Mouse (Mus musculus) left cerebral cortex, adult 2 months (tissue): ENCODE data around the gene Zfp13. TPM values are rescaled to one million over a fixed set of nuclear protein-coding genes. Genes with fewer than 3 reads are reported as not detected.
A peak's percentile ranks its signal among the peaks of the same experiment; 100 is the strongest.
"Not testable (repeated sequence)": the region's sequence is repeated elsewhere in the genome, so short reads cannot be mapped to it uniquely, and the experiment has no call there.

Source experiments
- DNase-seq, 2 experiments: peaks; one replicate each; pipeline ENCODE4 v3.0.0; 2021 to 2022; ENCODE audit warnings: low spot score in 2 of 2, mixed read lengths in 1 of 2; ENCODE audit errors: extremely low spot score in 1 of 2
- H3K27ac ChIP-seq: fragments of 200-600 bp; 2 replicates; pipeline ENCODE4 v1.8.1; 2022
- H3K4me3 ChIP-seq: fragments of 200-600 bp; 2 replicates; pipeline ENCODE4 v1.8.1; 2022
- CTCF ChIP-seq: fragments of 200-600 bp; IDR thresholded peaks from 2 replicates; pipeline ENCODE4 v1.8.1; 2022; ENCODE audit warnings: antibody characterized with exemption, mild to moderate bottlenecking, moderate library complexity
- intact Hi-C: fragments of 180-260 bp; cut with DNase I; formaldehyde crosslinking; loops from one replicate; pipeline ENCODE4 v1.15.1; 2025
- total RNA-seq, 2 experiments: library from RNA; stranded (reverse); gene quantifications; 2 replicates each; pipeline ENCODE4 v1.2.3; 2021

Zfp13 gene
- total RNA-seq, 2 experiments from 2014 or later: 24.7 to 32.0 TPM

DNA sequence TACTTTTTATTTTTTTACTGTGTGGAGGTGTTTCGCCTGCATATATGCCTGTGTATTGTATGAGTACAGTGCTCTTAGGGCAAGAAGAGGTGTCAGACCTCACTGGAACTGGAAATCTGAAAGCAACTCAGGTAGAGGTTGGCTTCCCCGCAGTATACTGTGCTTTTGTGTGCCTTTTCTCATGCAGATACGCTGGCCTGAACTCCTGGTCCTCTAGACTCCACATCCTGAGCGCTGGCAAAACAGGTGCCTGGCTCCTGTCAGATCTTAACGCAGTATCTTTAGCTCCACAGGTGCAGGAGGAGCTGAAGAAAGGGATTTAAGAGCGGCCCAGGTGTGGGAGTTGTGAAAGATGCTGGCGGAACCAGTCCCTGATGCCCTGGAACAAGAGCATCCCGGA lies 5.9 kb upstream of the Zfp13 start:
- intact Hi-C loops: no loop called here
- no peak overlapping the region for H3K27ac ChIP-seq
- no peak overlapping the region for H3K4me3 ChIP-seq
- DNase-seq: no peak
- TF ChIP-seq CTCF: no peak

- no peak; the same call in 1 of the 2 replicates for TF ChIP-seq CTCF
- Histone ChIP-seq H3K4me3 (no peak overlapping the region), H3K27ac (no peak overlapping the region)
- intact Hi-C loops: no loop called here
- no peak for DNase-seq
Measured at GRCm38 (mm10) chr17:23604394-23604793, 5.1 kb upstream of the Zfp13 start.

DNA sequence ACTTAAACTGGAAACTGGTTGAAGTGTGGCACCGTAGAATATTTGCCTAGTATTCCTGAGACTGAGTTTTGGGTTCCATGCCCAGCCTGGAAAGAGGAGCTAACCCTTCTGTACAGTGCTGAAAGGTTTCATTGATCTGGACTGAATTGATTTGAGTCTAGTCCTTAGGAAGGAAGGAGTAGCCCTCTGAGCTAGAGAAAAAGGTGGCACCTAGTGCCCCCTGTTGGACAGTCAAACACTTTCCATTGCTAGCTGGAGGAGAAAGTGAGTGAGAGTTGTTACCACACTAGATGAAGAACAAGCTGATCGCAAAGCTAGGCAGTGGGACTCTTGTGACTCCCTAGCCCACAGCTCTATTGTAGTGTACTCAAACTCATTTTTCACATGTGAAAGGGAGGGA lies 4.3 kb upstream of the Zfp13 start:
- Histone ChIP-seq H3K4me3 (no peak overlapping the region), H3K27ac (no peak overlapping the region)
- intact Hi-C loops: no loop called here
- peak; percentile 56 for TF ChIP-seq CTCF
- DNase-seq: no peak

- DNase-seq: no peak
- no peak for TF ChIP-seq CTCF
- intact Hi-C loops: no loop called here
Measured at GRCm38 (mm10) chr17:23603077-23603476, 3.8 kb upstream of the Zfp13 start.

DNA sequence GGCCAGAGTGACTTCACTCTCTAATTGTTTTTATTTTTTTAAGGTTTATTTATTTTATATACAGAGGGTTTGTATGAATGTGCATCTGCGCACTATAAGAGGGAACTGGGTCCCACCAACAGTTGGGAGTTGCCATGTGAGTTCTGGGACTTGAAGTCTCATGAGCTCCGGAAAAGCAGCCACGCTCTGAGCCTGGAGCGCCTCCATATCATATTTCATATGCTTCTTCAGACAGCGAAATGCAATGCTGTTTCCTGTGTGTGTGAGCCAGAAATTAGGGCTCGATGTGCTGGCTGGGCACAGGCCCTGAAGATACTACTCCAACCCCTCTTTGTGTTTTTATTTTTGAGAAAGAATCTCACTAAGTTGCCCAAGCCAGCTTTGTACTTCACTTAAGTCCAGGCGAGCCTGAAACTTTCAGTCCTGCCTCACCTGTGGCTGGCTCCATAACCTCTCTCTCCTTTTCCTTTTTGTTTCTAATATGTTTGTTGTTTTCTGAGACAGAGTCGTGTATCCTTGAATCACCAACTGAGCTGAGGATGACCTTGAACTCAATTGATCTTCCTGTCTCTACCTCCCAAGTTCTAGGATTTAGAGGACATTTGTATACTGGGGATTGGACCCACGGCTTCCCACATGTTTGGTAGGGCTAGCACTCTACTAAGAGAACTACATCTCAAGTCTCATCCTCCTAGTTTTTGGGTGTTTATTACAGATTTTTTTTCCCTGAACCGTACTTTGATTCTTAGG lies 2.7 kb upstream of the Zfp13 start:
- TF ChIP-seq CTCF: no peak
- no peak for DNase-seq

More at GRCm38 (mm10) chr17:23603077-23603476, 3.8 kb upstream of the Zfp13 start:
- Histone ChIP-seq H3K4me3 (no peak overlapping the region), H3K27ac (no peak overlapping the region)

DNA sequence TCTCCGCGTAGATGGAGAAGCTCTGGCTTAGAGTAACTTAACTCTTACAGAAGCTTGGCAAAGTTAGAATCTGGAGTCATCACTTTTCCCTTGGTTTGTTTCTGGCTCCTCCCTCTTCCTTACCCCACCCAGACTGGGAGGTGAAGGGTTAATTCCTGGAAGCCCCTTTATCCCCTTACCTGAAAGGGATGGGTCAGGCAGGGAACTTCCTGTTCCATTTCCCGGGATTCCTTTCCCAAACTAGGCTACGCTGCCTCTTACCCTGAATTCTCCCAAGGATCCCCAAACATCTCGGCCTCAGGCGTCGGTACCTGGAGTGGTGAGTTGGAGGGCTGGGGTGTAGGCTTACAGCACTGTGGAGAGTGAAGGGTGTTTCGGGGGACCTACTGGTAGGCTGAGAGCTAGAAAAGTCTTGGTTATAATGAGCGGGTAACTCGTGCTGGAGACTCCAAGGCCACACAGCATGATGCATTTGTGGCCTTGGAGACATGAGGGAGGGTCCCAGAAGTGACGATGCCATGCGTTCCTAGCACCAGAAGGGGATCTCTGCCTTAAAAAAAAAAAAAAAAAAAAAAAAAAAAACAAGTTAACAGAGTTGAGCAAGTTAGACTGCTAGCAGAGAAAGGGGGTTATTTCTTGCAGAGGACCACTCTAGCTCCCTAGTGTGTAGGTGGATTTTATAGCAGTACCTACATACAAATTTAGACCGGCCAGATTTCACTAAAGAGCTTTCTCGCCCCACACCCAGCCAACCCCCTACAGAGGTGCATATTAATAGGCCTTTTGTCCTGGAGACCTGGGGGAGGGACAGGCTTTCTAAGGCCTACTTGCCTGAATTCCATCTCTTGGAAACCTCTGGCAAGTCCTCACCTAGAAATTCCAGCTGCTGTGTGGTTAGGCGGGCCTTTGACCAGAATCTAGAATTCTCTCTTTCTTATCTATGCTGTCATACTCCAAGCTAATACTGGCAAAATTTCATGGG lies 1.6 kb upstream of the Zfp13 start, which contains the start of gene Zscan10:
Gene Zscan10, plus strand, starts transcription at position 216 of the 982 bp plus-strand sequence.
- DNase-seq: no peak
- H3K27ac ChIP-seq: peak within 1 kb of the TSS; percentile 84; the same call in 1 of the 2 replicates
- H3K4me3 ChIP-seq: no peak within 1 kb of the TSS; the same call in 1 of the 2 replicates
- intact Hi-C loops: no loop called here
- no peak for TF ChIP-seq CTCF

More for the DNA sequence above, 2.7 kb upstream of the Zfp13 start:
- intact Hi-C loops: no loop called here
- no peak overlapping the region for H3K4me3 ChIP-seq
- no peak overlapping the region for H3K27ac ChIP-seq

GRCm38 (mm10) chr17:23599605-23600063 lies 347 bp upstream of the Zfp13 start:
- TF ChIP-seq CTCF: no peak
- Histone ChIP-seq H3K4me3 (peak overlapping the region; percentile 54), H3K27ac (peak overlapping the region; percentile 84)
- intact Hi-C loops: no loop called here
- no peak for DNase-seq

DNA sequence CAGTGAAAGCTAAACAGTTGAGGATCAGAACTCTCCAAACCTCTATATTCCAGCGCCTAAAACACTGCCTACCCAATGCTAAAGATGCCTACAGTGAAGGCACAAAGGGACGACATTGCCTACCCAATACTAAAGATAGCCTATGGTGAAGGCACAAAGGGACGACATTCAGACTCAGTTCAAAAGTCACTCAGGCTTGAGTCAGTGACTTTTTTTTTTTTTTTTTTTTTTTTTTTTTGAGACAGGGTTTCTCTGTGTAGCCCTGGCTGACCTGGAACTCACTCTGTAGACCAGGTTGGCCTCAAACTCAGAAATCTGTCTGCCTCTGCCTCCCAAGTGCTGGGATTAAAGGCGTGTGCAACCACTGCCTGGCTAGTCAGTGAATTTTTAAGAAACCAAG lies 4.1 kb downstream of the Zfp13 start:
- H3K4me3 ChIP-seq, H3K27ac ChIP-seq, intact Hi-C loops, DNase-seq: not testable (repeated sequence)

DNA sequence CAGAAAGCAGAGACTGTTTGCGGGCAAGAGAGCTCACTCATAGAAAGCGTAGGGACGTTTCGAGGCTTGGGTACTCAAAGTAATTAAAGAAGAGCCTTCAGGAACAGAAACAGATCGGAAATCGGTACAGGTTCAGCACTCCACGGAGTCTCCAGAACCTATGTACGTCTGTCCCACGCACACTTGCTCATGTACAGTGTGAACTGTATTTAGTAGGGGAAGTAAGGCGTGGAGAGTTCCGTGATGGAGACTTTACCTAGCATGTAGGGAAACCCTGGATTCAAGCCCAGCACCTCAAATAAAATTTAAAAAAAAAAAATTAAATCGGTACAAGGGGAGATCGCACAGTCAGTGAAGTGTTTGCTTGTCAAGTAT lies 6.4 kb downstream of the Zfp13 start:
- H3K4me3 ChIP-seq: peak overlapping the region; percentile 47
- intact Hi-C loops: no loop called here
- TF ChIP-seq CTCF: no peak
- H3K27ac ChIP-seq: peak overlapping the region; percentile 93
- no peak for DNase-seq

- TF ChIP-seq CTCF: no peak
- peak overlapping the region; percentile 93 for H3K27ac ChIP-seq
- intact Hi-C loops: no loop called here
- DNase-seq: peak; percentile 96 to 97
- peak overlapping the region; percentile 47 for H3K4me3 ChIP-seq
Measured at GRCm38 (mm10) chr17:23592208-23592925, 6.9 kb downstream of the Zfp13 start.

DNA sequence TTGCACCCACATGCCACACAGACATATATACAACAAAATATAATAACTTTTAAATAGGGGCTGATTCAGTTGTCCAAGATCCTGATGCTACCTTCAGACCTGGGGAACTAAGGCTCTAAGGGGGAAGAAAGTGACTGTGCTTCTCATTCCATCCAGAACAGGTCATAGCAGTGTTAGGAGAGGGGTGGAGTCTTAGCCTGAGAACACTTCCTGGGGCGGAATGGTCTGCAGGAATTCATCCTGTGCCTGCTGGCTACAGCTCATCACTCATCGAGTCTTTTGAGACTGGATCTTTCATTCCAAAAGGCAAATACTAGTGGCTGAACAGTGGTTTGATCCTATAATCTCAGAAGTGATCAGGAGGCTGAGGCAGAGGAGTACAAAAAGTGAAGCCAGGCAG lies 12.0 kb downstream of the Zfp13 start:
- no peak overlapping the region for H3K4me3 ChIP-seq
- TF ChIP-seq CTCF: no peak
- no peak for DNase-seq
- no peak overlapping the region for H3K27ac ChIP-seq
- intact Hi-C loops: no loop called here
